Mouse (Mus musculus) brain, embryonic 14.5 days (tissue): ENCODE measurements around the gene Tdgf1. TPM values are rescaled to one million over a fixed set of nuclear protein-coding genes. Genes with fewer than 3 reads are reported as not detected.

ENCODE experiments used
- DNase-seq: peaks from one replicate; pipeline ENCODE4 v3.0.0-alpha.2; 2011; ENCODE audit warnings: low read depth
- CTCF ChIP-seq: fragments of 200-500 bp; IDR thresholded peaks from 2 replicates; pipeline ENCODE4 v1.5.1; 2012; ENCODE audit warnings: inconsistent platforms, mild to moderate bottlenecking, moderate library complexity, borderline replicate concordance; ENCODE audit not compliant: insufficient read depth, insufficient read length; ENCODE audit errors: extremely low read depth
- POLR2A ChIP-seq: fragments of 200-500 bp; IDR thresholded peaks from 2 replicates; pipeline ENCODE4 v1.6.1; 2012; ENCODE audit warnings: mild to moderate bottlenecking, inconsistent platforms, borderline replicate concordance; ENCODE audit not compliant: poor library complexity, insufficient read depth, insufficient read length, severe bottlenecking; ENCODE audit errors: extremely low read depth
- polyA plus RNA-seq: library from polyadenylated mRNA; depleted of rRNA; stranded (reverse); fragments of >200 nt; gene quantifications from 2 replicates; pipeline ENCODE4 v1.2.3, GENCODE M21; 2012; rRNA removed

The Tdgf1 gene
- 0.25 TPM in 1 of 2 replicates, not detected in the other for polyA plus RNA-seq

- TF ChIP-seq CTCF (no peak), POLR2A (no peak)
- DNase-seq, result no peak
Measured at GRCm38 (mm10) chr9:110945926-110946325, at the start of gene Tdgf1. Gene Tdgf1, minus strand, starts transcription at chr9:110946158.

GRCm38 (mm10) chr9:110994716-110995172 lies 48.8 kb upstream of the Tdgf1 start:
- DNase-seq, result peak; percentile 95
- TF ChIP-seq CTCF (0 out of 2 replicates have a peak, but pooled peaks have one; percentile 6), POLR2A (no peak)

GRCm38 (mm10) chr9:110993281-110993709 lies 47.3 kb upstream of the Tdgf1 start:
- no peak for DNase-seq
- no peak for TF ChIP-seq CTCF

DNA sequence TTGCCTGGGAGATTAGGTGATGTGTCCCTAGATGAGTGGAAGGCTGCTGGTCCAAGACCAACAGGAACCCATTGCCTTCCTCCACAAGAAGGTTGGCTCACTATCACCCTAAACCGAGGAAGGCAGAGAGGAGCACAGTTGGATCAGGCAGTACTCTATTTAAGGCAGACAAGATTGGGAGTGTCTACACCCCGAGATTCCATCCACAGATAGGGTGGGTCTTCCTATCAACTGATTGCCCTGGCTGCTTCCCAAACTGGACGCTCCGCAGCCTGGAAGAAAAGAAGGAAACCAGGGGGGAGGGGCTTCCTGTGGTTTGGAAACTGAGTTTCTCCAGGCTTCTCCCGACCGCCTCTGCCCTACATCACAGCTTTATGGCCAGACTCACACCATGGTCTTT lies 44.2 kb upstream of the Tdgf1 start, which contains the start of gene Rtp3:
Gene Rtp3, minus strand, starts transcription at position 380 of the 400 bp plus-strand sequence.
- TF ChIP-seq POLR2A, result no peak
- TF ChIP-seq CTCF, result no peak
- no peak for DNase-seq

DNA sequence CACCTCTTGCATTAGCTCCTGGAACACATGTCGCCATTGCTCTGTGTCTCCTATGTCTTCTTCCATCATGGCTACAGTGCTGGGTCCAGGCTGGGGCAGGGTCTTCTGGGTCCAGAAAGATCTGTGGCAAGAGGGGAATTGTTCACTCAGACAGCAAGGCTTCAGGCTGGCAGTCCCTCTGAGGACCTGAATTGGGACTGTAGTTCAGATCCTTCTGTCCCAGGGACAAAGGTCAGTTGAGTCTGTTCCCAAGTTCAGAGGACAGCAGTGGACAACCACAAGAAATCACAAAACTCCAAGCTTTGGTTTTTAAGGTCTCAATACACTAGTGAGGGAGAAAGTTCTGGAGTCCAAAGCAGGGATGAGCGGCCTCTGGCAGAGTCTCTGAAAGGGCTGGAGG lies 43.6 kb upstream of the Tdgf1 start:
- DNase-seq, result no peak
- no peak for TF ChIP-seq POLR2A
- TF ChIP-seq CTCF, result no peak

- TF ChIP-seq CTCF (no peak), POLR2A (no peak)
- DNase-seq, result no peak
Measured at GRCm38 (mm10) chr9:110989141-110989540, 43.2 kb upstream of the Tdgf1 start.

DNA sequence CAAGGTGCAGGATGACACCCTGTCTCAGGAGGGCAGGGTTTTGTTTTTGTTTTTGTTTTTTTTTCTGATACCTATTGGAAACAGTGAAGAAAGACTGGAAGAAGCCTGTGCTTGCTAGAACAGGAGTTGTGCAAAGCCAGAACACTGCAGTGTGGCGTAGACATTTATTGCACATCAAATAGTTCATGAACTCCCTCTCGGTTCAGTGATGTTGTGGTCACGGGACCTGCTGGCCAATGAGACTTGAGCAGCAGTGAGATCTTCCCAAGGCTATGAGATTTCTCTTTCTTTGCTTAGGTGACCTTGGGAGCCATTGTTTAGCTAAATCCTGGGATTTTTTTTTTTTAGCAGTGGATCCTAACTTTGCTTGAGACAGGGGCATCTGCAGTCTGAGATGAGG lies 42.1 kb upstream of the Tdgf1 start:
- DNase-seq, result no peak
- TF ChIP-seq CTCF (no peak), POLR2A (no peak)

DNA sequence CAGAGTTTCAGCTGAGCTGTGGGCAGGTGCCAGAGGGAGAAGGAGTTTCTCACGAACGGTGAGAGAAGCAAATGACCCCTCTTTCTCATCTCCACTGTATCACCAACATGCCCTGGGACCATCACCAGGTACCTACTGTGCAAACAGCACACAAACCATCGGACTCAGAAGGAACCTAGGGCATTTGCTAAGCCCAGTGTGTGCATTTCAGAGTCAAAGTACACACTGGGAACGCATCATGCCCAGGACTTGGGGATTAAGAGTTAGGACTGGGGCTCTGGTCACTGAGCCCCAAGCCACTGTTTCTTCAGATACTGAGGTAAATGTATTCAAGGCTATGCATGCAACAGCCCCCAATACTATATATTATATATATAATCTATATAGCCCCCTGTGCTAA lies 41.4 kb upstream of the Tdgf1 start:
- TF ChIP-seq POLR2A, result no peak
- no peak for TF ChIP-seq CTCF
- no peak for DNase-seq

DNA sequence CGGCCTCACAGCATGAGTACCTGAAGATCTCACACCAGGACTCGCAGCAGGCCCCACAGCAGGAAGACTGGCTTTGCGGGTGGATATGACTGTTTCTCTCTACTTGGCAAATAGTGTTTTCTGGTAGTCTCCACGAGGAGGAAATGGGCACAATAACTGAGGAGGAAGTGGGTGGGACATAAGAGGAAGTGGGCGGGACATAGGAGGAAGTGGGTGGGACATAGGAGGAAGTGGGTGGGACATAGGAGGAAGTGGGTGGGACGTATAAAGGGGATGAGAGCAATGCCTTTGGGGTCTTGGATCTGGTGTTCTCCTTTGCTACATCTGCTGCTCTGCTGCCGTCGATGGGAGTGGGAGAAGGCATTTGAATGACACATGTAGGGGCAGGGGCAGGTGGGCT lies 40.0 kb upstream of the Tdgf1 start:
- DNase-seq, result no peak
- no peak for TF ChIP-seq POLR2A
- TF ChIP-seq CTCF, result no peak

GRCm38 (mm10) chr9:110985541-110985940 lies 39.6 kb upstream of the Tdgf1 start:
- no peak for DNase-seq
- TF ChIP-seq CTCF, result no peak
- TF ChIP-seq POLR2A, result no peak

- TF ChIP-seq CTCF (no peak), POLR2A (no peak)
- DNase-seq, result no peak
Measured at GRCm38 (mm10) chr9:110984096-110984495, 38.1 kb upstream of the Tdgf1 start.

DNA sequence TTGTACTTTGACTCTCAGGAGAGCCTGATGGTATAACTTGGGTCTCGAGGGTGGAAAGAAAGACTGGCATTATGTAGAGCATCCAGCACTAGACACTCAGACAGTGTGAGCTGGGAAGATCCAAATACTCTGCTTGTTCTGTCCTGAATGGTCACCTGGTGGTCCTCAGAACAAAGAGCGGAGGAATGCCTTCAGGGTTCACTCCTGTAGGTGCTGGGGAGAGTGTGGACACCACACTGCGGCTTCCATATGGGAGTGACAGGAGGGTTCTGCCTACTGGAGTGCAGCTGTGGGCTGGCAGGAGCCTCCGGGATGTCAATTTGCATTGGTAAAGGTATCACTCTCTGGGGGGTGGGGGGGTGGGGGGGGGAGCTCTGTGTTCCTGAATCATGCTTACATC lies 36.4 kb upstream of the Tdgf1 start:
- TF ChIP-seq POLR2A (no peak), CTCF (no peak)
- no peak for DNase-seq
